Mouse (Mus musculus): ENCODE results near the gene Myt1l.

GRCm38 (mm10) chr12:29771791-29772190 lies 243.6 kb downstream of the Myt1l start:
- TF ChIP-seq CTCF (IDR thresholded peaks at IDR 0.05; ENCODE audit: low read depth) (no peak), EP300 (IDR thresholded peaks at IDR 0.05; ENCODE audit: low read depth) (no peak)

All from heart, postnatal 0 days (tissue).